Comparison of ENCODE assay signal across 9 mouse cellular contexts in genomic region chr17:12725871-12726270, GRCm38 (mm10). TPM values are rescaled to one million over a fixed set of nuclear protein-coding genes. Genes with fewer than 3 reads are reported as not detected.
DNase-seq lines count a peak whose midpoint lies in the region; ATAC-seq and TF ChIP-seq lines count a peak whose summit lies in the region.
"Had no signal": no experiment of that assay in that cellular context is flagged by ENCODE, and none has a peak within 500 bp of the region (broad histone marks: within the 10 kb centered on the region; RNA-seq: fewer than 3 reads in every experiment).

No protein-coding gene starts in this region.

- H3K27me3 ChIP-seq in limb, embryonic 13.5 days, result no peaks in the 10 kb centered on the region
- H3K27me3 ChIP-seq in stomach, embryonic 16.5 days (ENCODE audit: control insufficient read depth, insufficient read depth, low read length), result no peaks in the 10 kb centered on the region

- no peak for TF ChIP-seq CTCF in brain, embryonic 14.5 days (IDR thresholded peaks at IDR 0.05; ENCODE audit: borderline replicate concordance, extremely low read depth, insufficient read depth, insufficient read length)
- no peak for TF ChIP-seq CTCF in left cerebral cortex, adult 2 months (IDR thresholded peaks at IDR 0.05)

- H3K4me3 ChIP-seq in limb, embryonic 13.5 days, result no peak overlapping the region
- H3K4me3 ChIP-seq in stomach, embryonic 16.5 days (replicated peaks; ENCODE audit: low read length), result no peak overlapping the region
- no peak overlapping the region for H3K4me3 ChIP-seq in left cerebral cortex, adult 2 months
- H3K4me3 ChIP-seq: megakaryocyte, embryonic 14.5 days had no signal

- DNase-seq in left cerebral cortex, postnatal 4 days, result peak; percentile 60
- DNase-seq in left cerebral cortex, adult 11 months (ENCODE audit: low spot score), result no peak
- peak; percentile 66 for DNase-seq in brain, embryonic 14.5 days (ENCODE audit: low read depth)
- peak; percentile 62 to 78 for DNase-seq in heart, postnatal 14 days
- no peak for DNase-seq in layer of hippocampus, postnatal 14 days (ENCODE audit: low spot score in 2 of 2)
- DNase-seq in left cerebral cortex, adult 2 months (ENCODE audit: extremely low spot score in 1 of 2, low spot score in 2 of 2), result no peak

- peaks cover 64% of the 10 kb centered on the region for H3K4me1 ChIP-seq in limb, embryonic 13.5 days
- H3K4me1 ChIP-seq in stomach, embryonic 16.5 days (ENCODE audit: control insufficient read depth, insufficient read depth, low read length), result peaks cover 47% of the 10 kb centered on the region

- H3K9me3 ChIP-seq in limb, embryonic 13.5 days, result no peaks in the 10 kb centered on the region
- H3K9me3 ChIP-seq in stomach, embryonic 16.5 days (replicated peaks; ENCODE audit: control insufficient read depth, low read length), result no peaks in the 10 kb centered on the region
- H3K9me3 ChIP-seq: megakaryocyte, embryonic 14.5 days had no signal

- WGBS in limb, embryonic 13.5 days, result 26% methylated on average over 4 of the region's 4 CpGs
- 20% methylated on average over 4 of the region's 4 CpGs for WGBS in stomach, embryonic 16.5 days

- H3K27ac ChIP-seq in limb, embryonic 13.5 days, result peak overlapping the region; percentile 95
- H3K27ac ChIP-seq in stomach, embryonic 16.5 days (ENCODE audit: low read length), result peak overlapping the region; percentile 92
- no peak overlapping the region for H3K27ac ChIP-seq in left cerebral cortex, adult 2 months

- intact Hi-C loops in left cerebral cortex, postnatal 4 days (cut with DNase I), result no loop called here
- intact Hi-C loops in heart, postnatal 14 days (cut with DNase I), result loop anchor here (2.0 kb wide), 1 partner anchor 13 kb away; no protein-coding TSS in a partner anchor
- intact Hi-C loops in left cerebral cortex, adult 2 months (cut with DNase I), result no loop called here

- TF ChIP-seq POLR2A in brain, embryonic 14.5 days (IDR thresholded peaks at IDR 0.05; ENCODE audit: borderline replicate concordance, extremely low read depth, insufficient read depth, insufficient read length, poor library complexity, severe bottlenecking), result no peak

- no peak for ATAC-seq in limb, embryonic 13.5 days (ENCODE audit: low FRiP score, low read depth)
- no peak for ATAC-seq in stomach, embryonic 16.5 days (ENCODE audit: insufficient read depth, low FRiP score)

- no peak overlapping the region for H3K9ac ChIP-seq in limb, embryonic 13.5 days
- H3K9ac ChIP-seq in stomach, embryonic 16.5 days (ENCODE audit: low read length), result no peak overlapping the region

- peaks cover 64% of the 10 kb centered on the region for H3K36me3 ChIP-seq in limb, embryonic 13.5 days
- H3K36me3 ChIP-seq in stomach, embryonic 16.5 days (ENCODE audit: control insufficient read depth, insufficient read depth, low read length), result no peaks in the 10 kb centered on the region

- H3K4me2 ChIP-seq in limb, embryonic 13.5 days (replicated peaks), result peak overlapping the region; percentile 12; the same call in 1 of the 2 replicates
- no peak overlapping the region for H3K4me2 ChIP-seq in stomach, embryonic 16.5 days (ENCODE audit: low read depth, low read length)

RNA-seq across cellular contexts. Expression of gene Igf2r, which starts 43.6 kb away (rescaled TPM):
- 10 to 100 TPM; 33.2 to 35.2 TPM for total RNA-seq in left cerebral cortex, postnatal 4 days (2021)
- 16.4 and 24.5 TPM in 2 replicates for polyA plus RNA-seq in brain, embryonic 14.5 days (2012; rRNA removed)
- total RNA-seq in heart, postnatal 14 days (2021), result 100 to 1,000 TPM; 131 to 132 TPM
- polyA plus RNA-seq in limb, embryonic 13.5 days (2015; fragmentation: Nextera tagmentation; extraction: Ambion mirVana), result 48.7 and 51.5 TPM in 2 replicates
- polyA plus RNA-seq in stomach, embryonic 16.5 days (2015; fragmentation: Nextera tagmentation; extraction: Ambion mirVana), result 38.6 and 39.3 TPM in 2 replicates
- total RNA-seq in layer of hippocampus, postnatal 14 days (2021), result 10 to 100 TPM; 28.1 TPM
- total RNA-seq in left cerebral cortex, adult 2 months (2021), result 10 to 100 TPM; 29.1 to 29.3 TPM

RNA-seq across cellular contexts. Expression of gene Slc22a1, which starts 50.2 kb away (rescaled TPM):
- total RNA-seq in left cerebral cortex, postnatal 4 days (2021), result 1 to 10 TPM in 1 of 2 experiments, under 1 TPM in 1; 0.95 to 1.4 TPM
- not detected in 2 replicates for polyA plus RNA-seq in brain, embryonic 14.5 days (2012; rRNA removed)
- 1 to 10 TPM; 6.5 to 9.0 TPM for total RNA-seq in heart, postnatal 14 days (2021)
- 0.25 TPM in 1 of 2 replicates, not detected in the other for polyA plus RNA-seq in limb, embryonic 13.5 days (2015; fragmentation: Nextera tagmentation; extraction: Ambion mirVana)
- 0.96 and 1.2 TPM in 2 replicates for polyA plus RNA-seq in stomach, embryonic 16.5 days (2015; fragmentation: Nextera tagmentation; extraction: Ambion mirVana)
- total RNA-seq in layer of hippocampus, postnatal 14 days (2021), result not detected
- total RNA-seq in left cerebral cortex, adult 2 months (2021), result under 1 TPM; 0.61 to 0.96 TPM

Comparison
In these comparisons a context has a peak if more than half of its experiments do, and no peak if none do; other contexts are left out.
1. DNase-seq: peak in left cerebral cortex, postnatal 4 days (single experiment), brain, embryonic 14.5 days (single experiment) and heart, postnatal 14 days (2 of 2); none in left cerebral cortex, adult 11 months (single experiment), layer of hippocampus, postnatal 14 days (0 of 2) and left cerebral cortex, adult 2 months (0 of 2).